Mouse (Mus musculus) E14TG2a.4 (cell line): ENCODE data around the gene Ehd1.

ENCODE experiments used
- CTCF ChIP-seq: conservative IDR thresholded peaks from 2 replicates; pipeline ENCODE4 v1.5.1; 2014; ENCODE audit warnings: low read length
- POU5F1 ChIP-seq: IDR thresholded peaks from 2 replicates; pipeline ENCODE4 v1.6.1; 2014; ENCODE audit warnings: low read length, borderline replicate concordance

DNA sequence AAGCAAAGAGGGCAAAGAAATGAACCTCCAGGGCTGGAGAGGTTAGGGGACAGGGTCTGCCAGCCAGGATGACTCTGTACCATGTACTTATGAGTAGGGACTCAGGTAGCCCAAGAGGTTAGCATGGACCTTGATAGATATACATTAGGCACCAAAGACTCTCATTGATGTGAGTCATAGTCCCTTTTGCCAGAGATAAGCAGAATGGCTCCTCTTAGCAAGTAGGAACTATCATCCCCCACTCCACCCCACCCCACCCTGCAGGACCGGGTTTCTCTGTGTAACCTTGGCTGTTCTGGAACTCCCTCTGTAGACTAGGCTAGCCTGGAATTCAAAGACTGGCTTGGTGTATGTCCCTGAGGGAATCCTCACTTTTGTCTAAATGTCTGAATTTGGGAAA is 36.4 kb upstream of the Ehd1 start:
- TF ChIP-seq POU5F1 (no peak), CTCF (no peak)
